Mouse (Mus musculus) heart, postnatal 0 days (tissue): ENCODE measurements at regions not wholly inside any gene's neighbourhood (a gene's known extent, or its start where the extent isn't known, plus 50 kb on each side); places are given as distances from the start of the nearest gene placed in this dataset.

Source experiments
- CTCF ChIP-seq: IDR thresholded peaks from 2 replicates; pipeline ENCODE4 v1.5.1; 2016; ENCODE audit warnings: antibody characterized with exemption, control low read depth, low read depth
- EP300 ChIP-seq: IDR thresholded peaks from 2 replicates; pipeline ENCODE4 v1.6.1; 2016; ENCODE audit warnings: antibody characterized with exemption, low read depth

DNA sequence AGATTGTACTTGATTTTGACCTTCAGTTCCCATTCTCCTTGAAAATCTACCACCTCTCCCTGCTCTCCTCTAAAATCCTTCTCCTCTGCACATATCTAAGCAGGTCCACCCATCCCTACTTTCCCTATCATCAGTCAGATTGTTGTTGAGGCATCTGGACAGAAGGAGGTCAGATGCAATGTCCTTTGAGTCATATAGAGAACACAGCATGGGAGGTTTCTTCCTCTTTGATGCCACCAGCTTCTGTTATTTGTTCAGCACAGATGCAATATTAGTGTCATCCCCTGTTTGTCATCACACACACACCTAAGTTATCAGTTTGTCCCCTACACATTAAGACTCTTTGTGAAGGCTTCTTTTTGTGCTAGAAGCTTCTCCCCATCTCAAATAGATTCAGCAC, 473.0 kb upstream of the Impg1 start:
- no peak for TF ChIP-seq CTCF
- TF ChIP-seq EP300: no peak
